Mouse (Mus musculus) ES-Bruce4 (cell line): ENCODE measurements around the gene Add1. TPM values are rescaled to one million over a fixed set of nuclear protein-coding genes. Genes with fewer than 3 reads are reported as not detected.
"Not testable (repeated sequence)": the region's sequence is repeated elsewhere in the genome, so short reads cannot be mapped to it uniquely, and the experiment has no call there.

ENCODE experiments used
- H3K27ac ChIP-seq: 2 replicates; pipeline ENCODE4 v1.5.1; 2012; ENCODE audit warnings: low read length, inconsistent platforms; ENCODE audit not compliant: insufficient read depth
- H3K27me3 ChIP-seq: 2 replicates; pipeline ENCODE4 v1.6.1; 2012; ENCODE audit warnings: mild to moderate bottlenecking, low read length, inconsistent platforms; ENCODE audit not compliant: control insufficient read depth, poor library complexity, insufficient read depth, severe bottlenecking
- H3K36me3 ChIP-seq: 2 replicates; pipeline ENCODE4 v1.6.1; 2012; ENCODE audit warnings: inconsistent platforms, mild to moderate bottlenecking, low read length, moderate library complexity; ENCODE audit not compliant: control insufficient read depth, poor library complexity, insufficient read depth, severe bottlenecking
- H3K4me1 ChIP-seq: one replicate; pipeline ENCODE4 v1.8.1; 2011; ENCODE audit warnings: low read length; ENCODE audit not compliant: control insufficient read depth, insufficient read depth
- H3K4me3 ChIP-seq: 2 replicates; pipeline ENCODE4 v1.5.1; 2011; ENCODE audit warnings: low read depth, mild to moderate bottlenecking, low read length
- H3K9ac ChIP-seq: 2 replicates; pipeline ENCODE4 v1.6.1; 2012; ENCODE audit warnings: low read depth, mild to moderate bottlenecking, inconsistent platforms; ENCODE audit not compliant: poor library complexity, severe bottlenecking
- H3K9me3 ChIP-seq: replicated peaks from 2 replicates; pipeline ENCODE4 v1.6.1; 2012; ENCODE audit warnings: mild to moderate bottlenecking, low read length, inconsistent platforms; ENCODE audit not compliant: control insufficient read depth, poor library complexity, insufficient read depth, severe bottlenecking
- CTCF ChIP-seq: IDR thresholded peaks from one replicate; pipeline ENCODE4 v1.8.1; 2011; ENCODE audit warnings: low read depth, low read length
- EP300 ChIP-seq: IDR thresholded peaks from 2 replicates; pipeline ENCODE4 v1.6.1; 2011; ENCODE audit warnings: low read depth, low read length; ENCODE audit not compliant: insufficient read depth
- POLR2A ChIP-seq: IDR thresholded peaks from one replicate; pipeline ENCODE4 v1.8.1; 2011; ENCODE audit warnings: low read length; ENCODE audit not compliant: insufficient read depth
- polyA plus RNA-seq: library from polyadenylated mRNA; stranded (reverse); fragments of >200 nt; gene quantifications from 2 replicates; pipeline ENCODE4 v1.2.4, GENCODE M21; 2011; ENCODE audit warnings: low read depth; ENCODE audit not compliant: missing spikeins, insufficient read depth, insufficient read length

Add1 gene
- polyA plus RNA-seq, 1 experiment = 71.7 TPM

GRCm38 (mm10) chr5:34587881-34588280 is 14.4 kb downstream of the Add1 start:
- no peak for TF ChIP-seq POLR2A
- no peak for TF ChIP-seq CTCF
- TF ChIP-seq EP300 = no peak
- H3K9me3 ChIP-seq = no peaks in the 10 kb centered on the region
- H3K27me3 ChIP-seq = no peaks in the 10 kb centered on the region
- H3K36me3 ChIP-seq = no peaks in the 10 kb centered on the region
- peaks cover 2% of the 10 kb centered on the region for H3K4me1 ChIP-seq
- H3K9ac ChIP-seq = no peak overlapping the region
- H3K27ac ChIP-seq = no peak overlapping the region
- H3K4me3 ChIP-seq = no peak overlapping the region

GRCm38 (mm10) chr5:34590059-34590458 is 16.6 kb downstream of the Add1 start:
- Histone ChIP-seq H3K36me3 (no peaks in the 10 kb centered on the region), H3K9me3 (no peaks in the 10 kb centered on the region), H3K27ac (peak overlapping the region; percentile 67; the same call in 1 of the 2 replicates), H3K4me1 (peaks cover 2% of the 10 kb centered on the region), H3K9ac (no peak overlapping the region), H3K27me3 (no peaks in the 10 kb centered on the region), H3K4me3 (no peak overlapping the region)
- TF ChIP-seq EP300 = 0 out of 2 replicates have a peak, but pooled peaks have one; percentile 22
- no peak for TF ChIP-seq POLR2A

GRCm38 (mm10) chr5:34590702-34591101 is 17.2 kb downstream of the Add1 start:
- Histone ChIP-seq H3K4me3 (no peak overlapping the region), H3K27ac (no peak overlapping the region), H3K9me3 (no peaks in the 10 kb centered on the region), H3K9ac (no peak overlapping the region), H3K4me1 (peaks cover 2% of the 10 kb centered on the region), H3K36me3 (no peaks in the 10 kb centered on the region), H3K27me3 (no peaks in the 10 kb centered on the region)
- TF ChIP-seq POLR2A (no peak), CTCF (no peak), EP300 (no peak)

DNA sequence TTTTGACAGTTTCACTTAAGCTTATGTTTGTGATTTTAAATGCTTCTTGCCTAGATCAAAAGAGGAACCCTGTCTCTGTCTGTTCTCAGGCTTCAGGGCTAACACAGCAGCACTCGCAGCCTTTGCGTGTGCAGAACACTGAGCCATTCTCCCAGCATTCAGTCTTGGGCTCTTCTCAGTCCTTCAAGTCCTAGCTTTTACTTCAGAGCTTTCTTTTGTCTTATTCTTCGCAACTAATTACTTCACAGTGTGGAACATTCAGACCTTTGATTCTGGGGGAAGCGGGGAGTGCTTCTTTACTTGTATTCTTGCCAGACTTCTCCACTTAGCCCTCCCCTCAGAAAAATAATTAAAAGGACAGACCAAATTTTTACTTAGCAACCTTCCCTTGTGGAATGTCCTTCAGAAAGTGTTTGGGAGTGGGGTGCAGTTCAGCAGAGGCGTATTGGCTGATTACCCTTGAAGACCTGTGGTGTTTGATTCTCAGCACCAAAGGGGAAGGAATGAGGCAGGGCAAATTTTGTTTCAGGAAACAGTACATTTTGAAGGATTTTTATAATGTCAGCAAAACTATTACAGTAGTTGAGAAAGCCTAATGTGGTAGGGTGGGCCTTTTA is 18.0 kb downstream of the Add1 start:
- H3K27me3 ChIP-seq = no peaks in the 10 kb centered on the region
- H3K9me3 ChIP-seq = no peaks in the 10 kb centered on the region
- no peak for TF ChIP-seq CTCF
- TF ChIP-seq POLR2A = no peak
- no peak for TF ChIP-seq EP300
- no peaks in the 10 kb centered on the region for H3K36me3 ChIP-seq
- H3K27ac ChIP-seq = no peak overlapping the region
- peaks cover 2% of the 10 kb centered on the region for H3K4me1 ChIP-seq
- no peak overlapping the region for H3K9ac ChIP-seq
- H3K4me3 ChIP-seq = no peak overlapping the region

GRCm38 (mm10) chr5:34592224-34592623 is 18.8 kb downstream of the Add1 start:
- not testable (repeated sequence) for H3K27ac ChIP-seq, H3K9me3 ChIP-seq, H3K36me3 ChIP-seq, H3K9ac ChIP-seq, H3K4me3 ChIP-seq, H3K4me1 ChIP-seq, H3K27me3 ChIP-seq

DNA sequence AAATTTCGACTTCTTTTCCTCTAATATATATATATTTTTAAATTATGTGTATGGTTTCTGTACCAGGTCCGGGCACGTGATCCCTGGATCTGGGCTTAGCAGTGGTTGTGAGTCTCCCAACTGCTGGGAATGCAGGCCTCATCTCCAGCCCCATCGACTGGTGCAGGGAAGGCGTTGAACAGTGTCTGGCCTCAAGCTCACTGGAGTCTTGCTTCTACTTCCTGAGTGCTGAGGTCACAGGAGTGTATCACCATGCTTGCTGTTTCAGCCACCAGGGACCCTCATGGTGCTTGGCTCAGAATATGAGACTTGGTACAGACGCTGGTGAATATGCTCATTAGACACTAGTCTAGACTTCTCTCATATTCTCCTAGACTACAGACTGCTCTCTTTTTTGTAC is 19.2 kb downstream of the Add1 start:
- H3K4me1 ChIP-seq = peaks cover 2% of the 10 kb centered on the region
- no peaks in the 10 kb centered on the region for H3K9me3 ChIP-seq
- no peak overlapping the region for H3K9ac ChIP-seq
- no peak for TF ChIP-seq EP300
- no peak for TF ChIP-seq POLR2A
- no peak for TF ChIP-seq CTCF
- no peaks in the 10 kb centered on the region for H3K36me3 ChIP-seq
- H3K27ac ChIP-seq = no peak overlapping the region
- H3K4me3 ChIP-seq = no peak overlapping the region
- H3K27me3 ChIP-seq = no peaks in the 10 kb centered on the region
